Comparison of ENCODE assay signal across 8 mouse cellular contexts in genomic region chr10:100742065-100742464, GRCm38 (mm10).
DNase-seq lines count a peak whose midpoint lies in the region; ATAC-seq lines count a peak whose summit lies in the region.

No protein-coding gene starts in this region.

- peak overlapping the region; percentile 38; the same call in 1 of the 2 replicates for H3K4me2 ChIP-seq in heart, embryonic 16.5 days (ENCODE audit: low read depth, low read length)

- no peak overlapping the region for H3K4me3 ChIP-seq in heart, embryonic 16.5 days (ENCODE audit: low read length)

- peak; percentile 27 to 49 for DNase-seq in adrenal gland, adult 18-20 months (ENCODE audit: low spot score in 2 of 2)
- peak; percentile 51 for DNase-seq in embryo, embryonic 11.5 days (ENCODE audit: low read depth, low spot score)
- peak; percentile 42 for DNase-seq in layer of hippocampus, adult 9-10 months (ENCODE audit: low spot score)
- DNase-seq in lung, postnatal 14 days = peak; percentile 58
- DNase-seq in right cerebral cortex, adult 18-20 months = peak; percentile 53
- peak; percentile 40 for DNase-seq in urinary bladder, postnatal 25 days (ENCODE audit: low spot score)

- 13% methylated on average over 7 of the region's 7 CpGs for WGBS in heart, embryonic 16.5 days

- H3K9ac ChIP-seq in heart, embryonic 16.5 days (ENCODE audit: low read length) = no peak overlapping the region

- H3K9me3 ChIP-seq in heart, embryonic 16.5 days (replicated peaks; ENCODE audit: control insufficient read depth, low read length) = no peaks in the 10 kb centered on the region

- no peak overlapping the region for H3K27ac ChIP-seq in heart, embryonic 16.5 days (ENCODE audit: low read length)

- H3K36me3 ChIP-seq in heart, embryonic 16.5 days (ENCODE audit: control insufficient read depth, insufficient read depth) = no peaks in the 10 kb centered on the region

- ATAC-seq in CD4-positive, CD25-positive, alpha-beta regulatory T cell, adult 4 months = peak; percentile 39
- no peak for ATAC-seq in heart, embryonic 16.5 days (replicated peaks; ENCODE audit: extremely low read depth, insufficient read depth, low FRiP score)

- H3K27me3 ChIP-seq in heart, embryonic 16.5 days (ENCODE audit: control insufficient read depth, insufficient read depth, low read length) = no peaks in the 10 kb centered on the region

- H3K4me1 ChIP-seq in heart, embryonic 16.5 days (ENCODE audit: control insufficient read depth, insufficient read depth, low read length) = no peaks in the 10 kb centered on the region
